Mouse (Mus musculus): ENCODE results near the gene Gpr135. TPM values are rescaled to one million over a fixed set of nuclear protein-coding genes. Genes with fewer than 3 reads are reported as not detected.
"Not testable (repeated sequence)": the region's sequence is repeated elsewhere in the genome, so short reads cannot be mapped to it uniquely, and the experiment has no call there.

The Gpr135 gene
- total and polyA plus RNA-seq, 3 experiments = not detected

DNA sequence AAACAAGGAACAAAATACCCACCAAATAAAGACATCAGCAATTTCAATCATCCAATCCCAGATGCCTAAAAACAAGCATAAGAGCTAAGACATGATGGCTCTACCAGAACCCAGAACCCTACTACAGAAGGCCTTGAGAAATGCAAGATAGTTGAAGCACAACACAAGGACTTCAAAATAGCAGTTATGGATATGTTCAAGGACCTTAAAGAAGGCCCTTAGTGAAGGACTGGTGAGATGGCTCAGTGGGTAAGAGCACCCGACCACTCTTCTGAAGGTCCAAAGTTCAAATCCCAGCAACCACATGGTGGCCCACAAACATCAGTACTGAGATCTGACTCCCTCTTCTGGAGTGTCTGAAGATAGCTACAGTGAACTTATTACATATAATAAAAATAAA lies 13.1 kb downstream of the Gpr135 start:
- no peak for DNase-seq (ENCODE audit: low spot score)
- no peak overlapping the region for H3K4me3 ChIP-seq (ENCODE audit: low read depth, low read length)
- no peak for TF ChIP-seq TAL1 (conservative IDR thresholded peaks at IDR 0.05; ENCODE audit: low read depth, low read length)
- TF ChIP-seq POLR2AphosphoS5 (IDR thresholded peaks at IDR 0.05; ENCODE audit: insufficient replicate concordance, low read depth, low read length) = no peak
- 0 out of 2 replicates have a peak, but pooled peaks cover under 1% of the 10 kb centered on the region for H3K4me1 ChIP-seq (ENCODE audit: insufficient read depth, low read depth, low read length)
- H3K27me3 ChIP-seq (ENCODE audit: insufficient read depth, low read length) = peaks cover 26% of the 10 kb centered on the region
- no peak for ATAC-seq (ENCODE audit: extremely low read depth, insufficient number of reproducible peaks, low FRiP score, poor library complexity, severe bottlenecking)
- H3K36me3 ChIP-seq (replicated peaks) = no peaks in the 10 kb centered on the region
- no peaks in the 10 kb centered on the region for H3K9me3 ChIP-seq (replicated peaks)

DNA sequence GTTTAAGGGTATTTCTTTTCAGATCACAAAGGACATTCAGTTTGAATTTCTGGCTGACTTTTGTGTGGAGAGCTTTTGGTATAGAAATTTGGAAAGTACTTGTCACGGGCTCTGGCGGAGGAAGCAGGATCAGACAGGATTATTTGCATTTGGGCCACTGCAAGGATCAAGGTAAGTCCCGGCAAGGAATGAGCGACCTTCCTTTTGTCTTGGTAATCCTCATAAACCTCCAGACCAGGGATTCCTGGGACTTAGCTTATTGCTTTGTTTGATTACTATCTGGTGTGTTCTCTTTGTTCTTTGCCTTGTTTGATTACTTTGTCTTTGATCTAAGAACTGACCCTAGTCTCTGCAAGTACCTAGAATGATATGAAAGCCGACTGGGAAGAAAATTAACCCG lies 17.1 kb downstream of the Gpr135 start:
- no peak for DNase-seq (ENCODE audit: low spot score)
- Histone ChIP-seq H3K4me3 (ENCODE audit: low read depth, low read length) (no peak overlapping the region), H3K9me3 (replicated peaks) (peaks cover 2% of the 10 kb centered on the region; the same call in 1 of the 2 replicates), H3K4me1 (ENCODE audit: insufficient read depth, low read depth, low read length) (0 out of 2 replicates have a peak, but pooled peaks cover 4% of the 10 kb centered on the region), H3K27me3 (ENCODE audit: insufficient read depth, low read length) (peaks cover 17% of the 10 kb centered on the region), H3K36me3 (replicated peaks) (no peaks in the 10 kb centered on the region)
- ATAC-seq (ENCODE audit: extremely low read depth, insufficient number of reproducible peaks, low FRiP score, poor library complexity, severe bottlenecking) = no peak
- TF ChIP-seq GATA1 (IDR thresholded peaks at IDR 0.05; ENCODE audit: borderline replicate concordance, low read length) (no peak), POLR2AphosphoS5 (IDR thresholded peaks at IDR 0.05; ENCODE audit: insufficient replicate concordance, low read depth, low read length) (no peak), GATA2 (IDR thresholded peaks at IDR 0.05; ENCODE audit: borderline replicate concordance, low read depth, low read length) (no peak), TAL1 (conservative IDR thresholded peaks at IDR 0.05; ENCODE audit: low read depth, low read length) (no peak), CTCF (IDR thresholded peaks at IDR 0.05; ENCODE audit: low read depth, low read length) (no peak)

DNA sequence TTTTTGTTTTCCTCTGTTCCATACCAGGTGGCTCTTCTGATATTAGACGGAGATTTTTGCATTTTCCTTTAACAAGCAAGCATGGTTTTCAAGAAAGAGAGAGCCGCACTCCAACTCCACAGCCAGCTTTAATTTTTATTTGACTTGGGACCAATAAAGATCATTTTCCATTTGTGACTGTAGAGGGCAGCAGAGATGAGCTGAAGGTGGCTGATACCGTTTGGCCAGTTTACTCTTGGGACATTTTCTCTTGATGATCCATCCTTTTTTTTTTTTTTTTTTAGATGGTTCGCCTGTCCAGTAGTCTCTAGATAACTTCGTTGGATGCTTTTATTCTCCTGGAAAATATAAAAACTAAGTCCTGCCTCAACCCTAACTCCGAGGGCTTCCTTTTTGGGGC lies 17.6 kb downstream of the Gpr135 start:
- Histone ChIP-seq H3K9me3 (replicated peaks) (peaks cover 2% of the 10 kb centered on the region; the same call in 1 of the 2 replicates), H3K27me3 (ENCODE audit: insufficient read depth, low read length) (peaks cover 17% of the 10 kb centered on the region), H3K4me1 (ENCODE audit: insufficient read depth, low read depth, low read length) (0 out of 2 replicates have a peak, but pooled peaks cover 4% of the 10 kb centered on the region), H3K4me3 (ENCODE audit: low read depth, low read length) (no peak overlapping the region), H3K36me3 (replicated peaks) (no peaks in the 10 kb centered on the region)
- no peak for TF ChIP-seq TAL1 (conservative IDR thresholded peaks at IDR 0.05; ENCODE audit: low read depth, low read length)
- no peak for TF ChIP-seq GATA2 (IDR thresholded peaks at IDR 0.05; ENCODE audit: borderline replicate concordance, low read depth, low read length)
- no peak for TF ChIP-seq POLR2AphosphoS5 (IDR thresholded peaks at IDR 0.05; ENCODE audit: insufficient replicate concordance, low read depth, low read length)
- no peak for TF ChIP-seq GATA1 (IDR thresholded peaks at IDR 0.05; ENCODE audit: borderline replicate concordance, low read length)
- ATAC-seq (ENCODE audit: extremely low read depth, insufficient number of reproducible peaks, low FRiP score, poor library complexity, severe bottlenecking) = peak; percentile 40; the same call in 1 of the 2 replicates
- DNase-seq (ENCODE audit: low spot score) = no peak

DNA sequence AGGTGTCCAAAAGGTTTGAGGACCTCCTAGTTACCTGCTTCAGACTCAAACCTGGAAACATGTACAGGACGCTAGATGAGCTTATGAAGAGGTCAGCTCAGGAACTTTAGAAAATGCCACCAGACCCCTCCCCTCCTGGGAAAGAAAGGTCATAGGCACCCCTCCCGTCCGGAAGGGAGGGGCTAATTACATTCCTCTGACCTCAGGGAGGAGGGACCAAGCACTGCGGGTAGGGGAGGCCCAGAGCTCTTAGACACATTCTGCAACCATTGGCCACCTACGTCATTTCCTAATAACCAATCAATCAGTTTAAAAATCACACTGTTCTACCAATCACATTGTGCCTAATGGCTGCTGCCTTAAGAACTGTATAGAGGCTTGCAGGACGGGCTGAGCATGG lies 18.4 kb downstream of the Gpr135 start:
- ATAC-seq (ENCODE audit: extremely low read depth, insufficient number of reproducible peaks, low FRiP score, poor library complexity, severe bottlenecking) = no peak
- TF ChIP-seq CTCF (IDR thresholded peaks at IDR 0.05; ENCODE audit: low read depth, low read length) (no peak), POLR2AphosphoS5 (IDR thresholded peaks at IDR 0.05; ENCODE audit: insufficient replicate concordance, low read depth, low read length) (no peak), GATA1 (IDR thresholded peaks at IDR 0.05; ENCODE audit: borderline replicate concordance, low read length) (no peak), TAL1 (conservative IDR thresholded peaks at IDR 0.05; ENCODE audit: low read depth, low read length) (no peak), GATA2 (IDR thresholded peaks at IDR 0.05; ENCODE audit: borderline replicate concordance, low read depth, low read length) (no peak)
- Histone ChIP-seq H3K4me3 (ENCODE audit: low read depth, low read length) (no peak overlapping the region), H3K36me3 (replicated peaks) (no peaks in the 10 kb centered on the region), H3K9me3 (replicated peaks) (peaks cover 2% of the 10 kb centered on the region; the same call in 1 of the 2 replicates), H3K4me1 (ENCODE audit: insufficient read depth, low read depth, low read length) (0 out of 2 replicates have a peak, but pooled peaks cover 4% of the 10 kb centered on the region), H3K27me3 (ENCODE audit: insufficient read depth, low read length) (peaks cover 14% of the 10 kb centered on the region)
- no peak for DNase-seq (ENCODE audit: low spot score)

DNA sequence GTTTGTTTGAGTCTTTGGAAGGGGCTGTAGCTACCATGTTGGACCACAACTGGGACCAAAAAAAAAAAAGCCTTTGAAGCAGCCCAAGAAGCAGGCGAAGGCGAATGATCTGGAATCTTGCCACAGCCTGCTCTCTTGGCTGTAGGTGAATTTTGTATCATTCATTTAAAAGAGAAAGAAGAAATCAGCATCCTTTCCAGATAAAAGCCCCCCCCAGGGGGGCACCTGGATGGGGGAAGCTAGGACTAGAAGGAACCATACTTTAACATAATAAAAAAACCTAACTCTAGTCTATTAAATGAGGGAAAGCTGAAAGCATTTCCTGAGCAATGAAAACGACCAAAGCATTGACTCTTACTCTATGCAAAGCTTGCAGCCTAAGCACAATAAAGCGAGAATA lies 20.1 kb downstream of the Gpr135 start:
- H3K4me3 ChIP-seq (ENCODE audit: low read depth, low read length) = no peak overlapping the region
- ATAC-seq (ENCODE audit: extremely low read depth, insufficient number of reproducible peaks, low FRiP score, poor library complexity, severe bottlenecking) (no peak), DNase-seq (ENCODE audit: low spot score) (no peak)
- H3K9me3 ChIP-seq (replicated peaks) = peaks cover 2% of the 10 kb centered on the region; the same call in 1 of the 2 replicates
- peaks cover 6% of the 10 kb centered on the region; the same call in 1 of the 2 replicates for H3K27me3 ChIP-seq (ENCODE audit: insufficient read depth, low read length)
- H3K4me1 ChIP-seq (ENCODE audit: insufficient read depth, low read depth, low read length) = peaks cover 6% of the 10 kb centered on the region; the same call in 1 of the 2 replicates
- H3K36me3 ChIP-seq (replicated peaks) = no peaks in the 10 kb centered on the region
- TF ChIP-seq TAL1 (conservative IDR thresholded peaks at IDR 0.05; ENCODE audit: low read depth, low read length) (no peak), GATA1 (IDR thresholded peaks at IDR 0.05; ENCODE audit: borderline replicate concordance, low read length) (no peak), GATA2 (IDR thresholded peaks at IDR 0.05; ENCODE audit: borderline replicate concordance, low read depth, low read length) (no peak), CTCF (IDR thresholded peaks at IDR 0.05; ENCODE audit: low read depth, low read length) (no peak), POLR2AphosphoS5 (IDR thresholded peaks at IDR 0.05; ENCODE audit: insufficient replicate concordance, low read depth, low read length) (no peak)

DNA sequence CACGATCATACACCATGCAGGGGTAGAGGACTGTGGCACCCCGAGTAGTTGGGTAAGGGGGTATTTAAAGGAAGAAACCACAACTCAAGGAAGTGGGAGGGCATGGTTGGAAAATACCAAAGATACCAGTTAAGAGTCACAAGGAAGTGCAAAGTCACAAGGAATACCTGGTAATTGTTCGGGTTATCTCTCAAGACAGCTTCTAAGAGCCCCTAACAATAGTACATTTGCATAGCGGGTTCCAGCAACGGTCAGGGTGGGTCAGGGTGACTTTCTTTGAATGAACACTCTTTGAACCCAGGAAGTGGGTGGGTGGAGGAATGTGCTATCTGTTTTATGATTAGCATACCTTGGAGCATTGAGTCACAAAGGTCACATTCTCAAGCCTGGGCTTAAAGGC lies 20.8 kb downstream of the Gpr135 start:
- H3K4me3 ChIP-seq (ENCODE audit: low read depth, low read length); H3K4me1 ChIP-seq (ENCODE audit: insufficient read depth, low read depth, low read length); H3K9me3 ChIP-seq (replicated peaks); ATAC-seq (ENCODE audit: extremely low read depth, insufficient number of reproducible peaks, low FRiP score, poor library complexity, severe bottlenecking); H3K27me3 ChIP-seq (ENCODE audit: insufficient read depth, low read length); DNase-seq (ENCODE audit: low spot score); H3K36me3 ChIP-seq (replicated peaks): not testable (repeated sequence)

DNA sequence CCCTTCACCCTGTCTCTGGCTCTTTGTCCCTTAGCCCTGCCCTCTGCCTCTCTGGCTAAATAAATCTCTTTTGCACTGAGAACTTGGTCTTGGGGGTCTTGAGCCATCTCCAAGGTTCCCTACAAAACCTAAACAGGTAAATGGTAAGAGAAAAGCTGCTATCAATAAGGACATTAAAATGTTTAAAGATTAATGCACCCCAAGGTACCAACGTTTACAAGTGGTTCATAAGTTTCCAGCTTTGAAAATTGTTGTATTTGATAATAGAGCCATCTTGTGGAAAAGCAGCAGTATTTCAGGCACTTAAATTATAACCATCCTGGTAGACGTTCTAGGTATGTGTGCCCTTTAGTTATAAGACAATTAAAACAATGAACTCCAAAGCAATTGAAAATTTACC lies 23.4 kb downstream of the Gpr135 start:
- Histone ChIP-seq H3K4me3 (ENCODE audit: low read depth, low read length) (no peak overlapping the region), H3K27me3 (ENCODE audit: insufficient read depth, low read length) (peaks cover 7% of the 10 kb centered on the region; the same call in 1 of the 2 replicates), H3K4me1 (ENCODE audit: insufficient read depth, low read depth, low read length) (peaks cover 3% of the 10 kb centered on the region; the same call in 1 of the 2 replicates), H3K9me3 (replicated peaks) (peaks cover 2% of the 10 kb centered on the region; the same call in 1 of the 2 replicates), H3K36me3 (replicated peaks) (no peaks in the 10 kb centered on the region)
- TF ChIP-seq CTCF (IDR thresholded peaks at IDR 0.05; ENCODE audit: low read depth, low read length) (peak; percentile 28; the same call in 1 of the 2 replicates), GATA1 (IDR thresholded peaks at IDR 0.05; ENCODE audit: borderline replicate concordance, low read length) (no peak)
- ATAC-seq (ENCODE audit: extremely low read depth, insufficient number of reproducible peaks, low FRiP score, poor library complexity, severe bottlenecking) (peak; percentile 54; the same call in 1 of the 2 replicates), DNase-seq (ENCODE audit: low spot score) (no peak)
